Mouse (Mus musculus): ENCODE results near the gene Olfr160. TPM values are rescaled to one million over a fixed set of nuclear protein-coding genes. Genes with fewer than 3 reads are reported as not detected.
A peak's percentile ranks its signal among the peaks of the same experiment; 100 is the strongest.

Gene Olfr160
- polyA plus RNA-seq (2016; fragmentation: Nextera tagmentation; extraction: Ambion mirVana): not detected in 2 replicates

GRCm38 (mm10) chr9:37716150-37716549 lies at the start of gene Olfr160:
Gene Olfr160, minus strand, starts transcription at chr9:37716250.
- Histone ChIP-seq H3K27ac (no peak within 1 kb of the TSS), H3K9me3 (no peaks in the 10 kb centered on the region), H3K4me2 (replicated peaks) (no peak within 1 kb of the TSS), H3K9ac (no peak within 1 kb of the TSS), H3K4me3 (no peak within 1 kb of the TSS), H3K27me3 (replicated peaks) (no peaks in the 10 kb centered on the region), H3K36me3 (no peaks in the 10 kb centered on the region), H3K4me1 (no peaks in the 10 kb centered on the region)
- no peak for ATAC-seq (ENCODE audit: low FRiP score, low read depth)
- 95% methylated on average over 1 of the region's 1 CpGs for WGBS

- no peaks in the 10 kb centered on the region for H3K27me3 ChIP-seq (replicated peaks)
- 62% methylated on average over 2 of the region's 2 CpGs for WGBS
- no peak overlapping the region for H3K9ac ChIP-seq
- H3K4me3 ChIP-seq: no peak overlapping the region
- H3K4me2 ChIP-seq (replicated peaks): no peak overlapping the region
- no peaks in the 10 kb centered on the region for H3K9me3 ChIP-seq
- H3K4me1 ChIP-seq: no peaks in the 10 kb centered on the region
- H3K27ac ChIP-seq: no peak overlapping the region
- no peaks in the 10 kb centered on the region for H3K36me3 ChIP-seq
- ATAC-seq (ENCODE audit: low FRiP score, low read depth): no peak
These were observed 46.5 kb upstream of the Olfr160 start for GRCm38 (mm10) chr9:37762541-37762940.

GRCm38 (mm10) chr9:37761728-37762127 lies 45.7 kb upstream of the Olfr160 start:
- H3K36me3 ChIP-seq: no peaks in the 10 kb centered on the region
- no peak overlapping the region for H3K27ac ChIP-seq
- H3K27me3 ChIP-seq (replicated peaks): no peaks in the 10 kb centered on the region
- no peak overlapping the region for H3K4me3 ChIP-seq
- no peak overlapping the region for H3K9ac ChIP-seq
- H3K4me2 ChIP-seq (replicated peaks): no peak overlapping the region
- H3K9me3 ChIP-seq: no peaks in the 10 kb centered on the region
- no peaks in the 10 kb centered on the region for H3K4me1 ChIP-seq
- WGBS: 80% methylated on average over 2 of the region's 2 CpGs
- ATAC-seq (ENCODE audit: low FRiP score, low read depth): no peak

GRCm38 (mm10) chr9:37752006-37752405 lies 36.0 kb upstream of the Olfr160 start:
- no peak overlapping the region for H3K27ac ChIP-seq
- no peaks in the 10 kb centered on the region for H3K36me3 ChIP-seq
- peaks cover 5% of the 10 kb centered on the region for H3K4me1 ChIP-seq
- WGBS: 76% methylated on average over 4 of the region's 4 CpGs
- no peak overlapping the region for H3K4me2 ChIP-seq (replicated peaks)
- H3K4me3 ChIP-seq: no peak overlapping the region
- H3K9ac ChIP-seq: no peak overlapping the region
- no peaks in the 10 kb centered on the region for H3K9me3 ChIP-seq
- H3K27me3 ChIP-seq (replicated peaks): no peaks in the 10 kb centered on the region
- no peak for ATAC-seq (ENCODE audit: low FRiP score, low read depth)

GRCm38 (mm10) chr9:37751467-37751866 lies 35.4 kb upstream of the Olfr160 start:
- H3K4me2 ChIP-seq (replicated peaks): no peak overlapping the region
- H3K36me3 ChIP-seq: no peaks in the 10 kb centered on the region
- WGBS: 69% methylated on average over 2 of the region's 2 CpGs
- no peak overlapping the region for H3K4me3 ChIP-seq
- H3K27me3 ChIP-seq (replicated peaks): no peaks in the 10 kb centered on the region
- no peak overlapping the region for H3K9ac ChIP-seq
- H3K4me1 ChIP-seq: peaks cover 5% of the 10 kb centered on the region
- ATAC-seq (ENCODE audit: low FRiP score, low read depth): no peak
- H3K27ac ChIP-seq: no peak overlapping the region
- H3K9me3 ChIP-seq: no peaks in the 10 kb centered on the region

- no peak overlapping the region for H3K27ac ChIP-seq
- H3K4me1 ChIP-seq: peaks cover 5% of the 10 kb centered on the region
- H3K36me3 ChIP-seq: no peaks in the 10 kb centered on the region
- peak; percentile 67 for ATAC-seq (ENCODE audit: low FRiP score, low read depth)
- no peaks in the 10 kb centered on the region for H3K27me3 ChIP-seq (replicated peaks)
- whole genome bisulfite sequencing: 44% methylated on average over 7 of the region's 7 CpGs
- no peak overlapping the region for H3K4me3 ChIP-seq
- no peaks in the 10 kb centered on the region for H3K9me3 ChIP-seq
- H3K9ac ChIP-seq: no peak overlapping the region
- H3K4me2 ChIP-seq (replicated peaks): no peak overlapping the region
These were observed 34.4 kb upstream of the Olfr160 start for GRCm38 (mm10) chr9:37750319-37751075.

GRCm38 (mm10) chr9:37744806-37745205 lies 28.8 kb upstream of the Olfr160 start, which contains the start of gene Olfr874:
Gene Olfr874, plus strand, starts transcription at chr9:37745106.
- H3K9ac ChIP-seq: no peak within 1 kb of the TSS
- no peaks in the 10 kb centered on the region for H3K27me3 ChIP-seq (replicated peaks)
- H3K4me2 ChIP-seq (replicated peaks): no peak within 1 kb of the TSS
- ATAC-seq (ENCODE audit: low FRiP score, low read depth): no peak
- no peak within 1 kb of the TSS for H3K4me3 ChIP-seq
- no peaks in the 10 kb centered on the region for H3K36me3 ChIP-seq
- no peaks in the 10 kb centered on the region for H3K9me3 ChIP-seq
- H3K27ac ChIP-seq: no peak within 1 kb of the TSS
- H3K4me1 ChIP-seq: no peaks in the 10 kb centered on the region

GRCm38 (mm10) chr9:37734310-37734709 lies 18.3 kb upstream of the Olfr160 start:
- Histone ChIP-seq H3K9me3 (no peaks in the 10 kb centered on the region), H3K4me3 (no peak overlapping the region), H3K9ac (no peak overlapping the region), H3K27me3 (replicated peaks) (no peaks in the 10 kb centered on the region), H3K4me1 (no peaks in the 10 kb centered on the region), H3K36me3 (no peaks in the 10 kb centered on the region), H3K27ac (no peak overlapping the region), H3K4me2 (replicated peaks) (no peak overlapping the region)
- no peak for ATAC-seq (ENCODE audit: low FRiP score, low read depth)
- WGBS: 91% methylated on average over 1 of the region's 1 CpGs

GRCm38 (mm10) chr9:37689970-37690686 lies 25.9 kb downstream of the Olfr160 start:
- 54% methylated on average over 5 of the region's 5 CpGs for WGBS
- H3K4me3 ChIP-seq: no peak overlapping the region
- H3K27me3 ChIP-seq (replicated peaks): no peaks in the 10 kb centered on the region
- no peak overlapping the region for H3K27ac ChIP-seq
- H3K36me3 ChIP-seq: no peaks in the 10 kb centered on the region
- H3K9me3 ChIP-seq: no peaks in the 10 kb centered on the region
- peak; percentile 56; the same call in 1 of the 2 replicates for ATAC-seq (ENCODE audit: low FRiP score, low read depth)
- no peaks in the 10 kb centered on the region for H3K4me1 ChIP-seq
- H3K9ac ChIP-seq: no peak overlapping the region
- H3K4me2 ChIP-seq (replicated peaks): no peak overlapping the region

- Histone ChIP-seq H3K9ac (no peak overlapping the region), H3K27ac (no peak overlapping the region), H3K9me3 (no peaks in the 10 kb centered on the region), H3K4me3 (no peak overlapping the region), H3K4me1 (no peaks in the 10 kb centered on the region), H3K36me3 (no peaks in the 10 kb centered on the region), H3K4me2 (replicated peaks) (no peak overlapping the region), H3K27me3 (replicated peaks) (no peaks in the 10 kb centered on the region)
- 42% methylated on average over 3 of the region's 3 CpGs for WGBS
- no peak for ATAC-seq (ENCODE audit: low FRiP score, low read depth)
These were observed 28.1 kb downstream of the Olfr160 start for GRCm38 (mm10) chr9:37687941-37688303.

- Histone ChIP-seq H3K9me3 (no peaks in the 10 kb centered on the region), H3K4me3 (no peak overlapping the region), H3K27me3 (replicated peaks) (no peaks in the 10 kb centered on the region), H3K4me2 (replicated peaks) (no peak overlapping the region), H3K4me1 (no peaks in the 10 kb centered on the region), H3K9ac (no peak overlapping the region), H3K27ac (no peak overlapping the region), H3K36me3 (no peaks in the 10 kb centered on the region)
- no peak for ATAC-seq (ENCODE audit: low FRiP score, low read depth)
- whole genome bisulfite sequencing: 80% methylated on average over 3 of the region's 3 CpGs
These were observed 28.6 kb downstream of the Olfr160 start for GRCm38 (mm10) chr9:37687288-37687940.

GRCm38 (mm10) chr9:37681123-37681522 lies 34.9 kb downstream of the Olfr160 start:
- Histone ChIP-seq H3K4me3 (no peak overlapping the region), H3K27ac (no peak overlapping the region), H3K36me3 (no peaks in the 10 kb centered on the region), H3K9ac (no peak overlapping the region), H3K4me2 (replicated peaks) (no peak overlapping the region), H3K27me3 (replicated peaks) (no peaks in the 10 kb centered on the region), H3K9me3 (no peaks in the 10 kb centered on the region), H3K4me1 (no peaks in the 10 kb centered on the region)
- no peak for ATAC-seq (ENCODE audit: low FRiP score, low read depth)
- 96% methylated on average over 1 of the region's 1 CpGs for WGBS

Measured in neural tube, embryonic 12.5 days (tissue).